Mouse (Mus musculus) heart, adult 9 months (tissue): ENCODE data around the gene Dvl2.
A peak's percentile ranks its signal among the peaks of the same experiment; 100 is the strongest.
"Not testable (repeated sequence)": the region's sequence is repeated elsewhere in the genome, so short reads cannot be mapped to it uniquely, and the experiment has no call there.

Experiments
- DNase-seq, 2 experiments: peaks; one replicate each; pipeline ENCODE4 v3.0.0; 2022; ENCODE audit warnings: low spot score in 2 of 2

Gene Dvl2

DNA sequence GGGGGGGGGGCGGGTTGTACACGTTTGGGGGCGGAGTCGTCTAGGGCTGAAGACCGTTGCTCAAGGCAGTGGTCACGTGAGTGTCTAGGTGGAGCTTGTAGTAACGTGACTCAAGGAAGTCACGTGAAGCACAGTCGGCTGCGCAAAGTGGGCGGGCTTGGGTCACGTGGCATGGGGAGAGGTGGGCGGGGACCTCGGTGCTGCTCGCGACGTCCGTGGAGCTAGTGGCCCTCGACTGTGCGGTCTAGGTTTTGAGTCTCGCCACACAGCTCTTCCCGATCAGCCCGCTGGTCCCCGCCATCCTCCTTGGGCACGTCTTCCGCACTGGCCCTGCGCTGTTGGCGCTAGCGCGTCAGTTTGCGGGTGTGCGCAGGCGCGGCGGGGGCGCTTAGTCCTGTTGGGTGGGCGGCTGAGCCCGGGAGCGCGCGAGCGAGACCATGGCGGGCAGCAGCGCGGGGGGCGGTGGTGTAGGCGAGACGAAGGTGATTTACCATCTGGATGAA is at the start of gene Dvl2:
TSS of gene Dvl2 (plus strand) at position 200 of the 503 bp plus-strand sequence.
- peak; percentile 90 to 94 for DNase-seq

DNA sequence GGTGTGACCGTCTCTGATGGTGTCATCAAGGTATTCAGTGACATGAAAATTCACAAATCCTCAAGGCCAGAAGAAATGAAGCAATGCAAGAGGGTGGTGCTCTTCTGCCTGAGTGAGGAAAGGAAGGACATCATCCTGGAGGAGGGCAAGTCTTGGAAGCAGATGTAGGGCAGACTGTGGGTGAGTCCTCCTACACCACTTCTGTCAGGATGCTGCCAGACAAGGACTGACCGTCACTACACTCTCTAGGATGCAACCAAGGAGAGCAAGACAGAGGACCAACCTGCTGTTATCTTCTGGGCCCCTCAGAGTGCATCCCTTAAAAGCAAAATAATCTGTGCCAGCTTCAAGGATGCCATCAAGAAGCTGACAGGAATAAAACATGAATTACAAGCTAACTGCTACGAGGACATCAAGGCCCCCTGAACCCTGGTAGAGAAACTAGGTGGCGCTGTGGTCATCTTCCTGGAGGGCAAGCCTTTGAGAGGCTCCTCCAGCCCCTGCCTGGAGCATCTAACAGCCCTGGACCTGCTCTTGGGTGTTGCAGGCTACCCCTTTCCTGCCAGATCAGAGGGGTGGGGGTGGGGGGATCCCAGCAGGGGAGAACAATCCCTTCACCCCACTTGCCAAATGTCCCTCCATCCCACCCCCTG is 49.5 kb upstream of the Dvl2 start:
- no peak for DNase-seq

GRCm38 (mm10) chr11:69952274-69952673 is 48.1 kb upstream of the Dvl2 start:
- no peak for DNase-seq

DNA sequence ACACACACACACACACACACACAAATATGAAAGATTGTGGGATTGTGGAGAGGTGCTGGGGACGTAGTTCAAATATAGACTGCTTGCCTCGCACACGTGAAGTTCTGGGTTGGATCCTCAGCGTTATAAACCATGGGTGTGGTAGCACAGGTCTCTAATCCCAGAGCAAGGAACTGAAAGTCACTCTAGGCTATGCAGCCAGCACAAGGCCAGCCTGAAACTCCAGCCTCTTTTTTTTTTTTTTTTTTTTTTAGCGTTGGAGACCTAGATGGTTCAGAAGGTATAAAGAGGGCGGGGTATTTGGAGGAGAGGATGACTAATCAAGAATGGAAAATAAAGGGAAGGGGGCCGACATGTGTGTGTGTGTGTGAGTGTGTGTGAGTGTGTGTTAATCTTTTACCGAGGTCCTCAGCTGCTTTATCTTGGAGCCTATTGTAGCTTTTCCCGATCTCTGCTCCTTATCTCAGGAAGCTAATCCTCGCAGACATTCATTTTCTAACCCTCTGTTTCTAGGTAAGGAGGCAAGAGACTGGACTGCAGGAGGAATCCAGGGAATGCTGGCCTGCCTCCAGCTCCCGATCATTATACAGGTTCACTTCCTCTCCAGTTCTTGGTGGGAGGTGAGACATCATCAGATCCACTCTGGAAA is 47.0 kb upstream of the Dvl2 start:
- DNase-seq: no peak

DNA sequence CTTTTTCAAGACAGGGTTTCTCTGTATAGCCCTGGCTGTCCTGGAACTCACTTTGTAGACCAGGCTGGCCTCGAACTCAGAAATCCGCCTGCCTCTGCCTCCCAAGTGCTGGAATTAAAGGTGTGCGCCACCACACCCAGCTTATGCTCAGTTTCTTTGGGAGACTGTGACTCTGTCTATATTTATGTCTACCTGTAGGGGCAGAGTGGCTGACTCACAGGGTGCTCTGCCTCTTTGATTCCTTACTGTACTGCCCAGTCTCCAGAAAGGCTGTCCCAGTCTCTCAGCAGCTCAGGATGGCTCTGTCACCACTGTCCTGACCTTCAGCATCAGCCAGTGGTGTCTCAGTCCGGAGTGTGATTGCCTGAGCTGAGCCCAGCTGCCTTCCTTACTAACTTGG is 44.8 kb upstream of the Dvl2 start:
- not testable (repeated sequence) for DNase-seq

GRCm38 (mm10) chr11:69956218-69956617 is 44.2 kb upstream of the Dvl2 start:
- no peak for DNase-seq

DNA sequence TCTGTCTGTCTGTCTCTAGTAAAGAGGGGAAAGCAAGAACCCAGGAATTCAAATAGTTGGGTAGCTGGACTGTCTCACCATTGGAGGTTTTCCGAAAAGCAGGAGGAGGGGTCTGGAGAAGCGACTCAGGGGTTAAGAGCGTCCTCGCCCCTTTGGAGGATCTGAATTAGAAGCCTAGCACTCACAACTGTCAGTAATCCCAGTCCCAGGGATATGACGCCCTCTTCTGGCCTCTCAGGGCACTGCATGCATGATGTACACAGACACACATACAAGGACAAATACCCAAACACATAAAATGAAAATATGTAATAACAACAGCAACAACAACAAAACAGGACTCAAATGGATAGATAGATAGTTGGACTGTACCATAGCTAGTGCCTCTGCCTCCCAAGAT is 39.8 kb upstream of the Dvl2 start:
- DNase-seq: no peak

- DNase-seq: no peak
Observed at GRCm38 (mm10) chr11:69961841-69962240, 38.6 kb upstream of the Dvl2 start.

- DNase-seq: no peak
Observed at GRCm38 (mm10) chr11:69964650-69965270, 35.6 kb upstream of the Dvl2 start, which contains the start of gene Cldn7. Gene Cldn7 (plus strand): TSS chr11:69964779.

DNA sequence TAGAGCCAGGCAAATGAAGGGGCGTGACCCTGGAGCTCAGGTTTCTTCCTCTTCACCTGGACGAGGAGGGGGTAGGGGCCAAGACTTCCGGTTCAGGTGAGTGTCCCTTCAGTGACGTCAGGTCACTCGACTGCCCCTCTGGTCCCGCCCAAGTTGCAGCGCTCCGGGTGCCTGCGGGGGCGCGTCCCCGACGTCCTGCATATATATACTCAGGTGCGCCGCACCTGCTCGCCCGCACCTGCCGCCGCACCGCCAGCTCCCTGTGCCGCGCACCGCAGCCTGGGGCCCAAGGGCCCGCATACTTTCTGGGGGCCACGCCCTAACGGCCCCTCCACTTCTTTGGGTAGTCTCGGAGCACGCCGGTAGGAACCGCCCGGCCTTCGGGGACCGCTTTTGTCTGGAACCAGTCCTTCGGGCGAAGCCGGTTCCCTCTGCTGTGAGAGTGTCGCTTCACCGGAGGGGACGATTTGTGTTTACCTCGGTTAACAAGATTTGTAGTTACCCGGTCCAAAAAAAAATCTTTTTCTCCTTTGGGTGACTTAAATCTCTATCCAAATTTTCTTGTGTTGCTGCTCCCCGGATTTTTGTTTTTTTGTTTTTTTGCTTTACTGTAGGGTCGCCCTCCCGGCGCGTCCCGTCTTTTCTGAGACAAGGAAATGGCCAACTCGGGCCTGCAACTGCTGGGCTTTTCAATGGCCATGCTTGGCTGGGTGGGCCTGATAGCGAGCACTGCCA is 35.0 kb upstream of the Dvl2 start:
- no peak for DNase-seq

DNA sequence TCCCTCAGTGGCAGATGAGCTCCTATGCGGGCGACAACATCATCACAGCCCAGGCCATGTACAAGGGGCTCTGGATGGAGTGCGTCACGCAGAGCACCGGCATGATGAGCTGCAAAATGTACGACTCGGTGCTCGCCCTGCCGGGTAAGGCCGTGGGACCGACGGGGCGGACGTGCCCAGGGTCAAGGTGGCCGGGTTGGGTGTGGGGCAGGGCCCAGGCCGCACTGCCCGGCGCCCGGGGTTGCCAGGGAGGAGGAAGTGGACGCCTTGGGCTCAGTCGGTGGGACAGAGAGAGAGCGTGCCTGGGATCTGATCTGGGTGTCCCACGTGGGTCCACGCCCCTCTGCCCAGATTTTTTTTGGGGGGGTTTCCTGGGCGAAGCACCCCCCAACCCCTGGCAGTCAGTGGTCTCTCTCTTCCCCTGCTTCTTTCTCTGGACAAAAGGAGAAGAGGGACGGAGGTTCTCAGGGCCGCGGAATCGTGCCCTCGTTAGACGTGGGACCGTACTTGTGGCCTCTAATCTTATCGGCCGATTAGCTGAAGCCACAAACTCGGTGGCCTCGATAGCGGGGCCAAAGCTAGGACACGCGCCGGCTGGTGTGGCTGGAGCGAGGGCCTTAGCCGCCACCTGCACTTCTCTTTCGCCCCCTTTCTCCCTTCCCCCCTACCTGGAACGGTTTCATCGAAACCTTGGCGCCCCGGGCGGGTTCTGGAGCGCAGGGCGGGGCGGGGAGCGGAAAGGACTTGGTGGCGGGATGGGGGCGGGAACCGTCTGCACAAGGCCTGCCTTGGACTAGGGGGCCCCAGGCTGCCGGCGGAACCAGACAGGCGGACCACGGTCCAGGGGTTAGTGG is 34.2 kb upstream of the Dvl2 start:
- DNase-seq: no peak

DNA sequence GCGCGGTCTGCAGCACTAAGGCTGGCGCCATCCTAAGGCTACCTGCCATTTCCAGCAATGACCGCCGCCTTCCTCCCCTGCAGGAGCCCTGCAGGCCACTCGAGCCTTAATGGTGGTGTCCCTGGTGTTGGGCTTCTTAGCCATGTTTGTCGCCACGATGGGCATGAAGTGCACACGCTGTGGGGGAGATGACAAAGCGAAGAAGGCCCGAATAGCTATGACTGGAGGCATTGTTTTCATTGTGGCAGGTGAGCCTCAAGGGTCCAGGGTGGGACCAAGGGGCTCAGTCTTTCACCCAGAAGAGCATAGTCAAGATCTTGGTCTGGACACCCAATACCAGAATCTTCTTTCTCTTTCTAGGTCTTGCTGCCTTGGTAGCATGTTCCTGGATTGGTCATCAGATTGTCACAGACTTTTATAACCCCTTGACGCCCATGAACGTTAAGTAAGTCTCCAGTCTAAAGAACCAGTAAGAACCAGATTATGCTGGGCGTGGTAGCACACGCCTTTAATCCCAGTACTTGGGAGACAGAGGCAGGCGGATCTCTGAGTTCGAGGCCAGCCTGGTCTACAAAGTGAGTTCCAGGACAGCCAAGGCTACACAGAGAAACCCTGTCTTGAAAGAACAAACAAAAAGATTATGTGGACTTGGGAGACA is 33.4 kb upstream of the Dvl2 start:
- DNase-seq: no peak

GRCm38 (mm10) chr11:69968793-69969192 is 31.6 kb upstream of the Dvl2 start:
- DNase-seq: no peak

GRCm38 (mm10) chr11:69970222-69970621 is 30.2 kb upstream of the Dvl2 start:
- DNase-seq: no peak

GRCm38 (mm10) chr11:69970775-69971174 is 29.6 kb upstream of the Dvl2 start:
- no peak for DNase-seq

DNA sequence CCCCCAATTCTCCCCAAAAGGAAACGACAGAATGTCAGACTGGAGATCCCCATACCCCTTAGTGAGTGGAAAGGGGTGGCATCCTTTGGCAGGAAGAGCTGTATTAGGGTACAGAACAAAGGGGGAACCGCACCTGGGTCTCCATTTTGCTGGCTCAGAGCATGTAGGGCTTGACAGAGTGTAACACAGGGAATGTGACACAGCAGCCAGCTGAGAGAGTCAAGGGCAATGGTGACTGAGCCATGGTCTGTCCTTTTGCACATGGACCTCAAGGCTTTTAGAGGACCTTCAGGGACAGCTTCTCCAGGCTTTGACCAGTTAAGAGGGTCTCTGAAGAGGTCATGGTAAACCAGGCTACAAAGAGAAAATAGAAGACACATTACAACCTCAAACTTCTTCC is 25.5 kb upstream of the Dvl2 start:
- no peak for DNase-seq

DNA sequence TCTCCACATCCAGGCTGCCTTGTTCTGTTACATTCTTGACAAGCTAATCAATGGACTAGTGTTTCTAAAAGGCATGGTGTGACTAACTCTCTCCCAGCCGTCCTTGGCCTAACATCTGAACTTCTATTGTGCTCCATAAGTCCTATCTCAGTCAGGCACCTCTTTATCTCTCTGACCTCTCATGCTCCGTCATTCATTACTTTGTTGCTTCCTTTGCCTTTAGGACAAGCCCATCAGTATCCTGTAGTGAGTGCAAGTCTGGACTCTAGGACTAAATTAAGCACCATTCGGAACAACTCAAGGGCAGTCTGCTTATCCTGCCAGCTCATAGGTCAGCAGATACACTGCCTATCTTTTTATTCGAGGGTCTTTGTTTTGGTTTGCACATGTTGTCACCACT is 24.1 kb upstream of the Dvl2 start:
- no peak for DNase-seq

DNA sequence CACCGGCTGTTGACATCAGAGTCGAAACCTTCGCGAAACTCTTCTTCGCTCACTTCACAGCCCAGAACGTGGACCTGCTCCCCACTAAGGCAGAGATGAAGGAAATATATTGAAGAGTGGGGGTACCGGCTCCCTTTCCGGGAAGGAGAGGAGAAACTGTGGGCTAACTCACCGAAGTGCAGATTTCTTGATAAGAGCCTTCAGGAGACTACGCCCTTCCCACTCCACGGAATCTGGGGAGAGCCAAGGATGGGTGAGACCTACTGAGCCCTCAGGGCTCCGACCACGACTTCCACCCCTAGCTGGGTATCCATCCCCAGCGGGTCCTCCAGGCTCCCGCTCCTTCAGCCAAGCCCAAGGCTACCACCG is 20.6 kb upstream of the Dvl2 start:
- DNase-seq: no peak

DNA sequence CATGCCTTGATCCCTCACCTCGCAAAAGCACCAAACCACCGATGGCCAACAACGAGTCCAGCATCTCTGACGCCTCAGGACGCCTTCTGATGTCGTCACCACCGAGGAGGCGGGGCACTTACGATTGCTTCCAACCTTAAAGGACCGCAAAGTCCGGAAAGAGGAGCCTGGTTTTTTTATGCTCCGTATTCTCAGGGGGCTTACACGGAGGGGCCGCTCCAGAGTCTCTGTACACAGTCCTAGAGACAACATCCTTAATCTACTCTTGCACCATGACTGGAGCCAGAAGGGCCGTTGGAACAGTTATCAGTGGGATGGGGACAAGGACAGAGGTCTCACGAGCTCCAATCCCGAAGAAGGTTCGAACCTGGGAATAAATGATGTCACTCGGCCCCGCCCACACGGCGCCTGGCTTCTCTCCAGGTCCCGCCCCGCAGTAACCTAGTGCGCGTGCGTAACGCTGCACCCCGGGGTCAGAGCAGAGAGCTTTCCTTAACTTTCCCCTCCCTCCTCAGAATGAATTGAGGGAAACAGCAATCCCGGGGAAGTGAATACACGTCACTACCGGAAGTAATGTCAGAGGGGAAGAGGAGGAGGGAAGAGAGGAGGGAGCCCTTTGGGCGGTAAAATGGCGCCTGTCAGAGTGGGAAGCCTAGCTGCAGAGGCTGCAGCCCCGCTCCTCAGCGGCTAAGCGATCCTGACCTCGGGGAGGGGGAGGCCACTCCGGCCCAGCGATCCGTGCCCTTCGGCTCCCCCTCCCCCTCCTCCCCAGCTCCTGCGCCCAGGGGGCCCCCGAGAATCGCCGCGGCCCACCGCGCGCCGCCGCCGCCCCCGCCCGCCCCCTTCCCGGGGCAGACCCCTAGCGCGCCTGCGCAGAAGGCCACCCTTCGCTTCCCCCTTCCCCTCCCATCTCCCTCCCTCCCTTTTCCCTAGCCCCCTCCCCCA is 19.9 kb upstream of the Dvl2 start:
- peak; percentile 99 for DNase-seq
